Mouse (Mus musculus) bone marrow, adult 2 months (tissue): Measurements from ENCODE around the gene Gm12355. TPM values are rescaled to one million over a fixed set of nuclear protein-coding genes. Genes with fewer than 3 reads are reported as not detected.
"Not testable (repeated sequence)": the region's sequence is repeated elsewhere in the genome, so short reads cannot be mapped to it uniquely, and the experiment has no call there.

Source experiments
- H3K27ac ChIP-seq: fragments of 200-500 bp; 2 replicates; pipeline ENCODE4 v1.5.1; 2012; ENCODE audit warnings: low read depth, mild to moderate bottlenecking, control low read depth, inconsistent platforms, low read length; ENCODE audit not compliant: control insufficient read depth, poor library complexity, insufficient read depth
- H3K4me1 ChIP-seq: fragments of 200-500 bp; 2 replicates; pipeline ENCODE4 v1.6.1; 2011; ENCODE audit warnings: low read length; ENCODE audit not compliant: control insufficient read depth, insufficient read depth
- H3K4me3 ChIP-seq: fragments of 200-500 bp; replicated peaks from 2 replicates; pipeline ENCODE3; 2011; ENCODE audit warnings: mild to moderate bottlenecking, low read depth, low read length, control low read depth; ENCODE audit not compliant: control insufficient read depth
- CTCF ChIP-seq: fragments of 200-500 bp; IDR thresholded peaks from 2 replicates; pipeline ENCODE4 v1.5.1; 2011; ENCODE audit warnings: low read length, control low read depth; ENCODE audit not compliant: control insufficient read depth, insufficient read depth
- POLR2A ChIP-seq: fragments of 200-500 bp; IDR thresholded peaks from 2 replicates; pipeline ENCODE4 v1.6.1; 2011; ENCODE audit warnings: low read depth, mild to moderate bottlenecking, control low read depth, low read length, borderline replicate concordance; ENCODE audit not compliant: control insufficient read depth
- WGBS: fragments of 180-500 bp; shearing (Covaris S2); methylation state at CpG from one replicate; pipeline ENCODE4 v1.1.7; 2018; 5-methylcytosine and 5-hydroxymethylcytosine counted together
- polyA plus RNA-seq: library from polyadenylated mRNA; stranded (reverse); fragments of >200 nt; gene quantifications from 2 replicates; pipeline ENCODE4 v1.2.4, GENCODE M21; 2011; ENCODE audit warnings: low replicate concordance; ENCODE audit not compliant: missing spikeins, insufficient read depth, insufficient read length

Gm12355 gene
- polyA plus RNA-seq, 1 experiment, result 60.6 TPM

GRCm38 (mm10) chr11:98620791-98621190 is 4.7 kb downstream of the Gm12355 start:
- 90% methylated on average over 13 of the region's 13 CpGs for WGBS
- TF ChIP-seq CTCF (no peak), POLR2A (no peak)
- Histone ChIP-seq H3K4me3 (no peak overlapping the region), H3K27ac (no peak overlapping the region), H3K4me1 (no peaks in the 10 kb centered on the region)

DNA sequence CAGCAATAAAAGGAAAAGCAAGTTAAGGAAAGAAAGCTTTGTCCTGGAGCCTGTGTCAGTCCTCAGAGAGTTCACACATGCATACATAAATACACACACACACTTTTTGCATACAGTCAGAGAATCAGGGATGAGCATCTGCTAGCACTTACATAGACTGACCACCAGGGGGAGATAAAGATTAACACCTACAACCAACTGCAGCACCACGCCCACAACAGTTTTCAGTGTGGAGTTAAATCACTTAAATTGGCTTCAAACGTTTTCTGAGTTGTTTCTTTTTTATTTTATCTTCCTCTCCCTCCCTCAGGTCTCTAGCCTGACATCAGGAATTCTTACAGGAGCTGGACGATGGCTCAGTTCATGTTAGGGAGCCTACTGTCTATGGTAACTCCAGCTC is 18.7 kb downstream of the Gm12355 start:
- no peak for TF ChIP-seq POLR2A
- TF ChIP-seq CTCF, result no peak
- no peak overlapping the region for H3K27ac ChIP-seq
- H3K4me3 ChIP-seq, result no peak overlapping the region
- H3K4me1 ChIP-seq, result no peaks in the 10 kb centered on the region
- 5% methylated on average over 3 of the region's 3 CpGs for WGBS

DNA sequence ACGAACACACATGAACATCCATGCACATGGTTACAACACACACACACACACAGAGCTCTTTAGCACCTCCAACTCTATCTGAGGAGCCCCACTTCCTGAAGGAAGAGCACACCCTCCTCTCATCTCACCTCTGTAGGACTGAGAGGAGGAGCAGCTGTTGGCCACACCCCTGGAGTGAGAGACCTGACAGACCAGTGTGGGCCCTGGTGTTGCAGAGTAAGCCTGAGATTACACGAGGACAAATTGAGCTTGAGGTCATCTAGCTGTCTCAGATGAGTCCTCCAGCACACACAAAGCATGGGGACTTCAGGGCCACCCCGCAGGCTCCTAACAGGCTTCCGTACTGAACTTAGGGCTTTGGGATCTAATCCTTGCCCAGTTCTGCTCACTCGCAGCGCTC is 20.6 kb downstream of the Gm12355 start:
- not testable (repeated sequence) for H3K4me1 ChIP-seq, H3K27ac ChIP-seq, H3K4me3 ChIP-seq
- WGBS, result 71% methylated on average over 6 of the region's 6 CpGs

- Histone ChIP-seq H3K4me1 (no peaks in the 10 kb centered on the region), H3K27ac (no peak overlapping the region), H3K4me3 (no peak overlapping the region)
- WGBS, result 71% methylated on average over 2 of the region's 2 CpGs
- TF ChIP-seq CTCF (no peak), POLR2A (no peak)
Measured at GRCm38 (mm10) chr11:98603953-98604352, 21.5 kb downstream of the Gm12355 start.

- WGBS, result 6% methylated on average over 20 of the region's 20 CpGs
- TF ChIP-seq CTCF, result no peak
- TF ChIP-seq POLR2A, result no peak
- Histone ChIP-seq H3K27ac (no peak overlapping the region), H3K4me3 (no peak overlapping the region), H3K4me1 (no peaks in the 10 kb centered on the region)
Measured at GRCm38 (mm10) chr11:98602090-98602690, 23.3 kb downstream of the Gm12355 start.

DNA sequence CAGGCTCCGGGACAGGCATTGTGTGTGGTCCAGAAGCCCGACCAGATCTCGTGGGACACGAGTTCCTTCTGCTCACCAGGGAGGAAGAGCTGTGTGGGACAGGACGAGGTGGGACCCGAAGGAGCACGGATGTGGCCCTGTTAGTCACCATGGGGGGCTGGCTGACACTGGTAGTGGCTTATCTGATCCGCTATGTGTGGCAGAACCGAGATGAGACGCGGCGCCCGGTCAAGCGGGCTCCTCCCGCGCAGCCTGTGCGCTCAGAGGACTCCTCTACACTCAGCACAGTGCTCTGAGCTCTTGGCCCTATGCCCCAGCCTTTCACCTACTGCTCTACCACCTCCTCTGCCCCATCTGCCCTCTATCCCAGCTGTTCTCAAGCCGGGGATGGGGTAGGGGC is 26.2 kb downstream of the Gm12355 start:
- Histone ChIP-seq H3K4me1 (no peaks in the 10 kb centered on the region; the same call in 1 of the 2 replicates), H3K27ac (no peak overlapping the region), H3K4me3 (no peak overlapping the region)
- TF ChIP-seq CTCF (no peak), POLR2A (no peak)
- 13% methylated on average over 18 of the region's 18 CpGs for WGBS

- Histone ChIP-seq H3K4me1 (no peaks in the 10 kb centered on the region; the same call in 1 of the 2 replicates), H3K4me3 (no peak overlapping the region), H3K27ac (no peak overlapping the region; the same call in 1 of the 2 replicates)
- TF ChIP-seq POLR2A, result no peak
- TF ChIP-seq CTCF, result no peak
- 58% methylated on average over 18 of the region's 18 CpGs for WGBS
Measured at GRCm38 (mm10) chr11:98598851-98599290, 26.6 kb downstream of the Gm12355 start.

DNA sequence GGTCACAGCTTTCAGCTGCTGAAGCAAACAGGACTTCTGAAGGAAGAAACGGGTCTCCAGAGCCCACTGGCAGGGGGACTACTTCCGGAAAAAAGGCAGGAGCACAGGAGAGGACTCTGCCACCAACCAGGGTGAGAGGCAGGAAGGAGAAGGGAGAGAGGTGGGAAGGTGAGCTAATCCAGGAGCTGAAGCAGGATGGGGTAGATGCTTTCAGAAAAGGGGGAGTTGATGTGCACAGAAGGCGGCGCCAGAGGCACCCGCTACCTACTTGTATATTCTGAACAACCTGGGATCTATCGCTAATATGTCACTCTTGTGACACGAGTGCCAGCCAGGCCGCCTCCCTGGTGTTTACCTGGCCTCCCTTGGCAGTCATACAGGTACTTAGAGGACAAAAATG is 27.5 kb downstream of the Gm12355 start, which contains the start of gene Lrrc3c:
Lrrc3c (plus strand) TSS at position 301 of the 400 bp plus-strand sequence.
- no peaks in the 10 kb centered on the region; the same call in 1 of the 2 replicates for H3K4me1 ChIP-seq
- no peak within 1 kb of the TSS for H3K4me3 ChIP-seq
- H3K27ac ChIP-seq, result no peak within 1 kb of the TSS; the same call in 1 of the 2 replicates
- WGBS, result 83% methylated on average over 8 of the region's 8 CpGs
- TF ChIP-seq POLR2A (no peak), CTCF (no peak)

- WGBS, result 21% methylated on average over 5 of the region's 6 CpGs
- TF ChIP-seq POLR2A, result no peak
- peak; percentile 83 for TF ChIP-seq CTCF
Measured at GRCm38 (mm10) chr11:98597363-98597762, 28.1 kb downstream of the Gm12355 start.

More at GRCm38 (mm10) chr11:98597363-98597762, 28.1 kb downstream of the Gm12355 start:
- Histone ChIP-seq H3K4me3 (no peak overlapping the region), H3K27ac (no peak overlapping the region), H3K4me1 (no peaks in the 10 kb centered on the region; the same call in 1 of the 2 replicates)
